Mouse (Mus musculus): ENCODE results near the gene C3. TPM values are rescaled to one million over a fixed set of nuclear protein-coding genes. Genes with fewer than 3 reads are reported as not detected.

C3 gene
- total and polyA plus RNA-seq, 2 experiments from 2014 or later: 0.78 to 1.8 TPM

GRCm38 (mm10) chr17:57223313-57223712, 4.6 kb downstream of the C3 start:
- no peak overlapping the region for H3K9ac ChIP-seq (replicated peaks; ENCODE audit: low read length)
- no peak for DNase-seq (ENCODE audit: low spot score)
- no peak for ATAC-seq
- no peaks in the 10 kb centered on the region for H3K36me3 ChIP-seq (ENCODE audit: insufficient read depth, low read length)
- H3K4me2 ChIP-seq (ENCODE audit: low read depth, low read length): no peak overlapping the region
- no peaks in the 10 kb centered on the region for H3K4me1 ChIP-seq (ENCODE audit: insufficient read depth, low read length)
- no peak overlapping the region for H3K27ac ChIP-seq
- WGBS: 74% methylated on average over 9 of the region's 9 CpGs
- H3K9me3 ChIP-seq (ENCODE audit: low read length): no peaks in the 10 kb centered on the region
- H3K27me3 ChIP-seq (ENCODE audit: insufficient read depth, low read length): no peaks in the 10 kb centered on the region
- H3K4me3 ChIP-seq (ENCODE audit: low read length): no peak overlapping the region
- no peak for TF ChIP-seq CTCF (IDR thresholded peaks at IDR 0.05; ENCODE audit: low read depth)

- no peaks in the 10 kb centered on the region for H3K36me3 ChIP-seq (ENCODE audit: insufficient read depth, low read length)
- H3K9me3 ChIP-seq (ENCODE audit: low read length): no peaks in the 10 kb centered on the region
- no peak overlapping the region for H3K27ac ChIP-seq
- no peaks in the 10 kb centered on the region for H3K27me3 ChIP-seq (ENCODE audit: insufficient read depth, low read length)
- no peak for ATAC-seq
- no peak for DNase-seq (ENCODE audit: low spot score)
- no peak for TF ChIP-seq CTCF (IDR thresholded peaks at IDR 0.05; ENCODE audit: low read depth)
- no peak overlapping the region for H3K9ac ChIP-seq (replicated peaks; ENCODE audit: low read length)
- WGBS: 83% methylated on average over 4 of the region's 4 CpGs
- no peaks in the 10 kb centered on the region for H3K4me1 ChIP-seq (ENCODE audit: insufficient read depth, low read length)
- no peak overlapping the region for H3K4me2 ChIP-seq (ENCODE audit: low read depth, low read length)
- no peak overlapping the region for H3K4me3 ChIP-seq (ENCODE audit: low read length)
These were observed 6.0 kb downstream of the C3 start for GRCm38 (mm10) chr17:57221911-57222310.

- peak; percentile 54 for TF ChIP-seq CTCF (IDR thresholded peaks at IDR 0.05; ENCODE audit: low read depth)
- Histone ChIP-seq H3K9me3 (ENCODE audit: low read length) (no peaks in the 10 kb centered on the region), H3K36me3 (ENCODE audit: insufficient read depth, low read length) (no peaks in the 10 kb centered on the region), H3K9ac (replicated peaks; ENCODE audit: low read length) (no peak overlapping the region), H3K27ac (no peak overlapping the region), H3K27me3 (ENCODE audit: insufficient read depth, low read length) (no peaks in the 10 kb centered on the region), H3K4me1 (ENCODE audit: insufficient read depth, low read length) (no peaks in the 10 kb centered on the region), H3K4me3 (ENCODE audit: low read length) (no peak overlapping the region), H3K4me2 (ENCODE audit: low read depth, low read length) (no peak overlapping the region)
- DNase-seq (ENCODE audit: low spot score) (peak; percentile 20), ATAC-seq (no peak)
- WGBS: 22% methylated on average over 3 of the region's 3 CpGs
These were observed 8.1 kb downstream of the C3 start for GRCm38 (mm10) chr17:57219884-57220207.

GRCm38 (mm10) chr17:57219167-57219883, 8.6 kb downstream of the C3 start:
- H3K9ac ChIP-seq (replicated peaks; ENCODE audit: low read length): no peak overlapping the region

GRCm38 (mm10) chr17:57218335-57218900, 9.5 kb downstream of the C3 start:
- no peaks in the 10 kb centered on the region for H3K9me3 ChIP-seq (ENCODE audit: low read length)
- H3K27me3 ChIP-seq (ENCODE audit: insufficient read depth, low read length): no peaks in the 10 kb centered on the region
- no peak overlapping the region for H3K9ac ChIP-seq (replicated peaks; ENCODE audit: low read length)
- no peak overlapping the region for H3K4me2 ChIP-seq (ENCODE audit: low read depth, low read length)
- no peaks in the 10 kb centered on the region for H3K4me1 ChIP-seq (ENCODE audit: insufficient read depth, low read length)
- DNase-seq (ENCODE audit: low spot score) (no peak), ATAC-seq (no peak)
- H3K27ac ChIP-seq: no peak overlapping the region
- WGBS: 77% methylated on average over 12 of the region's 12 CpGs
- H3K4me3 ChIP-seq (ENCODE audit: low read length): no peak overlapping the region
- TF ChIP-seq CTCF (IDR thresholded peaks at IDR 0.05; ENCODE audit: low read depth): no peak
- H3K36me3 ChIP-seq (ENCODE audit: insufficient read depth, low read length): no peaks in the 10 kb centered on the region

More at GRCm38 (mm10) chr17:57219167-57219883, 8.6 kb downstream of the C3 start:
- DNase-seq (ENCODE audit: low spot score): peak; percentile 69
- H3K27me3 ChIP-seq (ENCODE audit: insufficient read depth, low read length): no peaks in the 10 kb centered on the region
- no peak for ATAC-seq
- TF ChIP-seq CTCF (IDR thresholded peaks at IDR 0.05; ENCODE audit: low read depth): peak; percentile 84
- H3K4me2 ChIP-seq (ENCODE audit: low read depth, low read length): no peak overlapping the region
- no peaks in the 10 kb centered on the region for H3K4me1 ChIP-seq (ENCODE audit: insufficient read depth, low read length)
- H3K27ac ChIP-seq: no peak overlapping the region
- H3K36me3 ChIP-seq (ENCODE audit: insufficient read depth, low read length): no peaks in the 10 kb centered on the region
- no peaks in the 10 kb centered on the region for H3K9me3 ChIP-seq (ENCODE audit: low read length)
- no peak overlapping the region for H3K4me3 ChIP-seq (ENCODE audit: low read length)
- 24% methylated on average over 11 of the region's 11 CpGs for WGBS

- H3K27ac ChIP-seq: no peak overlapping the region
- no peak for TF ChIP-seq CTCF (IDR thresholded peaks at IDR 0.05; ENCODE audit: low read depth)
- ATAC-seq (peak; percentile 89), DNase-seq (ENCODE audit: low spot score) (peak; percentile 81)
- H3K9ac ChIP-seq (replicated peaks; ENCODE audit: low read length): 0 out of 2 replicates have a peak overlapping the region, but pooled peaks have one; percentile 24
- H3K4me1 ChIP-seq (ENCODE audit: insufficient read depth, low read length): no peaks in the 10 kb centered on the region
- H3K4me3 ChIP-seq (ENCODE audit: low read length): no peak overlapping the region
- H3K9me3 ChIP-seq (ENCODE audit: low read length): no peaks in the 10 kb centered on the region
- no peaks in the 10 kb centered on the region for H3K36me3 ChIP-seq (ENCODE audit: insufficient read depth, low read length)
- H3K27me3 ChIP-seq (ENCODE audit: insufficient read depth, low read length): no peaks in the 10 kb centered on the region
- 0 out of 2 replicates have a peak overlapping the region, but pooled peaks have one; percentile 27 for H3K4me2 ChIP-seq (ENCODE audit: low read depth, low read length)
- WGBS: 46% methylated on average over 13 of the region's 13 CpGs
These were observed 13.1 kb downstream of the C3 start for GRCm38 (mm10) chr17:57214676-57215387.

Data from hindbrain, postnatal 0 days (tissue).